Mouse (Mus musculus) forebrain, embryonic 12.5 days (tissue): ENCODE measurements around the gene Ubr4. TPM values are rescaled to one million over a fixed set of nuclear protein-coding genes. Genes with fewer than 3 reads are reported as not detected.

ENCODE experiments used
- ATAC-seq: fragments of 200-750 bp; cut with Nextera tagmentation; 2 replicates; pipeline ENCODE4 v1.8.0; 2017; ENCODE audit warnings: moderate TSS enrichment; ENCODE audit not compliant: low FRiP score
- H3K27ac ChIP-seq: fragments of 300-500 bp; sonication (generic); 2 replicates; pipeline ENCODE4 v1.5.1; 2016; ENCODE audit warnings: mild to moderate bottlenecking
- H3K27me3 ChIP-seq: fragments of 300-500 bp; sonication (generic); 2 replicates; pipeline ENCODE4 v1.6.1; 2016; ENCODE audit warnings: mild to moderate bottlenecking
- H3K36me3 ChIP-seq: fragments of 300-500 bp; sonication (generic); replicated peaks from 2 replicates; pipeline ENCODE4 v1.6.1; 2016; ENCODE audit warnings: mild to moderate bottlenecking
- H3K4me1 ChIP-seq: fragments of 300-500 bp; sonication (generic); 2 replicates; pipeline ENCODE4 v1.6.1; 2016
- H3K4me2 ChIP-seq: fragments of 300-500 bp; sonication (generic); 2 replicates; pipeline ENCODE4 v1.6.1; 2016; ENCODE audit warnings: mild to moderate bottlenecking, moderate library complexity
- H3K4me3 ChIP-seq: fragments of 300-500 bp; sonication (generic); replicated peaks from 2 replicates; pipeline ENCODE4 v1.5.1; 2016; ENCODE audit warnings: mild to moderate bottlenecking
- H3K9ac ChIP-seq: fragments of 300-500 bp; sonication (generic); 2 replicates; pipeline ENCODE4 v1.6.1; 2016; ENCODE audit warnings: mild to moderate bottlenecking
- H3K9me3 ChIP-seq: fragments of 300-500 bp; sonication (generic); 2 replicates; pipeline ENCODE4 v1.6.1; 2016
- WGBS: fragments of 180-500 bp; shearing (Covaris S2); methylation state at CpG from one replicate; pipeline ENCODE4 v1.1.7; 2016; 5-methylcytosine and 5-hydroxymethylcytosine counted together
- polyA plus RNA-seq: library from polyadenylated mRNA; unstranded; fragments of >200 nt; fragmentation: Nextera tagmentation; extraction: Ambion mirVana; gene quantifications from 2 replicates; pipeline ENCODE4 v1.2.1, GENCODE M21; 2016

Gene Ubr4
- 76.0 and 81.5 TPM in 2 replicates for polyA plus RNA-seq

DNA sequence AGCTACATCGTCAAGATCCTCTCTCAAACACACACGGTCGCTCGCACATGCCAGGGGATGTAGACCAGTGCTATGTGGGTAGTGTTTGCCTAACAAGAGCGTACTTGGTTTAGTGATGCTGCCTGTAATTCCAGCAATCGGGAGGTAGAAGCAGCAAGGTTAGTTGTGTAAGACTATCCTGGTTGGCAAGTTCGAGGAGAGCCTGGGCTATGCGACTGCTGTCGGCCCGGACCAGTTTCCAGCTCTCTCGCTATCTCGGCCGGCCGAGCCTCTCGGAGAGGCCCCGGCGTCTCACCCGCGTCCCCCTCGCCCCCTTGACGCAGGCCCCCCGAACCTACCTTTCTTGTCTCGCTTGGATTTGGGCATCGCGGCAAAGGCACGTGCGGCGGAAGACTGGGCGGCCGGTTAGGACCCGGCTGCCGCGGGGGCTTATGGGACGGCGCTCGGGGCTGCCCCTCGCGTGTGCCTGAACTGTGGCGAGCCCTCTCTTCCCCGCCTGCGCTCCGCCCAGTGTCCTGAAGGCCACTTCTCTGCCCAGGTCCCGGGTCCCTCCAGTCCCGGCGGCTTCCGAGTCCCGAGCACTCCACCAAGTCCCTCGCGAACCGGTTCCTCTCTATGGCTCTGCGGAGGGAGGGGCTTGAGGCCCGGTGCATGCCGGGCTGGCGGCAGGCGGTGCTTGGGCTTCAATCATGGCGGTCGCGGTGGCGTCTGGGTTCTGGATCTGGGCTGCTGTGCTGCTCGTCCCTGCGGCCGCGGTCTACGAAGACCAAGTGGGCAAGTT lies at the start of gene Ubr4, which contains the start of the genes Mrto4 and Emc1:
Gene Ubr4 (plus strand): TSS at position 679 of the 781 bp plus-strand sequence.
Gene Mrto4 (minus strand): TSS at position 646 of the 781 bp plus-strand sequence.
Gene Emc1 (plus strand): TSS at position 657 of the 781 bp plus-strand sequence.
- peaks cover 25% of the 10 kb centered on the region for H3K4me1 ChIP-seq
- peaks cover 47% of the 10 kb centered on the region for H3K36me3 ChIP-seq
- H3K4me2 ChIP-seq = peak within 1 kb of the TSS; percentile 94
- H3K27ac ChIP-seq = peak within 1 kb of the TSS; percentile 97
- peak; percentile 96 for ATAC-seq
- H3K4me3 ChIP-seq = peak within 1 kb of the TSS; percentile 86
- under 1% methylated on average over 64 of the region's 64 CpGs for WGBS
- H3K27me3 ChIP-seq = no peaks in the 10 kb centered on the region
- H3K9me3 ChIP-seq = no peaks in the 10 kb centered on the region
- H3K9ac ChIP-seq = peak within 1 kb of the TSS; percentile 79

- peaks cover 18% of the 10 kb centered on the region for H3K36me3 ChIP-seq
- H3K4me3 ChIP-seq = no peak overlapping the region
- no peak overlapping the region for H3K4me2 ChIP-seq
- H3K9ac ChIP-seq = no peak overlapping the region
- no peak for ATAC-seq
- 94% methylated on average over 3 of the region's 3 CpGs for WGBS
- H3K9me3 ChIP-seq = no peaks in the 10 kb centered on the region
- peaks cover 12% of the 10 kb centered on the region for H3K4me1 ChIP-seq
- 0 out of 2 replicates have a peak, but pooled peaks cover 5% of the 10 kb centered on the region for H3K27me3 ChIP-seq
- no peak overlapping the region for H3K27ac ChIP-seq
Observed at GRCm38 (mm10) chr4:139305521-139305920, 46.9 kb upstream of the Ubr4 start.

- 90% methylated on average over 5 of the region's 5 CpGs for WGBS
- no peak for ATAC-seq
Observed at GRCm38 (mm10) chr4:139307916-139308315, 44.5 kb upstream of the Ubr4 start.

GRCm38 (mm10) chr4:139309651-139310050 lies 42.8 kb upstream of the Ubr4 start:
- ATAC-seq = no peak

More at GRCm38 (mm10) chr4:139307916-139308315, 44.5 kb upstream of the Ubr4 start:
- Histone ChIP-seq H3K4me2 (no peak overlapping the region), H3K27me3 (peaks cover 5% of the 10 kb centered on the region; the same call in 1 of the 2 replicates), H3K4me1 (peaks cover 26% of the 10 kb centered on the region), H3K27ac (no peak overlapping the region), H3K4me3 (no peak overlapping the region), H3K36me3 (peaks cover 3% of the 10 kb centered on the region), H3K9ac (no peak overlapping the region), H3K9me3 (no peaks in the 10 kb centered on the region)

GRCm38 (mm10) chr4:139310171-139310898 lies 42.1 kb upstream of the Ubr4 start, which contains the start of the genes Pqlc2 and Akr7a5:
Gene Pqlc2 (minus strand): TSS chr4:139310708.
Gene Akr7a5 (plus strand): TSS chr4:139310744.
- peaks cover 5% of the 10 kb centered on the region; the same call in 1 of the 2 replicates for H3K27me3 ChIP-seq
- peaks cover 26% of the 10 kb centered on the region for H3K4me1 ChIP-seq
- peak; percentile 92 for ATAC-seq
- peak within 1 kb of the TSS; percentile 86 for H3K4me3 ChIP-seq
- WGBS = under 1% methylated on average over 63 of the region's 63 CpGs
- H3K9me3 ChIP-seq = no peaks in the 10 kb centered on the region
- H3K4me2 ChIP-seq = peak within 1 kb of the TSS; percentile 97
- H3K9ac ChIP-seq = peak within 1 kb of the TSS; percentile 91
- H3K27ac ChIP-seq = peak within 1 kb of the TSS; percentile 69; the same call in 1 of the 2 replicates
- H3K36me3 ChIP-seq = peaks cover 18% of the 10 kb centered on the region

More at GRCm38 (mm10) chr4:139309651-139310050, 42.8 kb upstream of the Ubr4 start:
- H3K36me3 ChIP-seq = peaks cover 11% of the 10 kb centered on the region
- peaks cover 5% of the 10 kb centered on the region; the same call in 1 of the 2 replicates for H3K27me3 ChIP-seq
- H3K9ac ChIP-seq = peak overlapping the region; percentile 91
- H3K27ac ChIP-seq = no peak overlapping the region; the same call in 1 of the 2 replicates
- peaks cover 26% of the 10 kb centered on the region for H3K4me1 ChIP-seq
- 17% methylated on average over 6 of the region's 6 CpGs for WGBS
- peak overlapping the region; percentile 86 for H3K4me3 ChIP-seq
- H3K4me2 ChIP-seq = peak overlapping the region; percentile 97
- no peaks in the 10 kb centered on the region for H3K9me3 ChIP-seq

DNA sequence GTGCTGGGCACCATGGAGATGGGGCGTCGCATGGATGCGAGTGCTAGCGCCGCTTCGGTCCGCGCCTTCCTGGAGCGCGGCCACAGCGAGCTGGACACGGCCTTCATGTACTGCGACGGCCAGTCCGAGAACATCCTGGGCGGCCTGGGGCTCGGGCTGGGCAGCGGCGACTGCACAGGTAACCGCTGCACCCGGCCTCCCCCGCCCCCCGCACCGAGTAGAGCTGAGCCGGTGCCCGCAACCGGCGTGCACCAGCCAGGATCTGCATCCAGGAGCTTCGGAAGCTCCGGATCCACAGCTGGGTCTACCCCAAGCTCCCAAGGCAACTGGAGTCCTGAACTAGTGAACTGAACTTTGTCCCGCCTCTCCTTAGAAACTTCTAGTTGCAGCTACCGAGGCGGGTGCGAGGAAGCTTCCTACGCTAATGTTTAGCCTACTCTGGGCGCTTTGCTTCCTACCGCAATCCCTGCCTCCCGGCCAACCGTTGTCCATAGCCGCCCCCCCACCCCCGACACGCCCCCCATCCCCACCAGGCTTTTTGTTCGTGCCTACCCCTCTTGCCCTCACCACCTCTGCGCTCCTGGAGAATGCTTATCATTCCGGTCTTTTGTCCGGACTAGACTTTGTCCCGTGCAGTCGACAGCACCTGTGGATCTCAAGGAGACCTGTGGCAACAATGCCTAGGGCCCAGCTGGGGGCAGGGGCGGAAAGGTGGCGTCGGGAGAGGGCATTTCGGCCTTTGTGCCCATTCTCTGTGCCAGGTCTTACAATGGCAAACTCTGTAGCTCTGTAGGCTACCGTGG lies 41.3 kb upstream of the Ubr4 start:
- ATAC-seq = peak; percentile 79
- H3K9me3 ChIP-seq = no peaks in the 10 kb centered on the region
- H3K9ac ChIP-seq = peak overlapping the region; percentile 91
- peak overlapping the region; percentile 97 for H3K4me2 ChIP-seq
- H3K36me3 ChIP-seq = peaks cover 22% of the 10 kb centered on the region
- WGBS = under 1% methylated on average over 53 of the region's 53 CpGs
- H3K27ac ChIP-seq = peak overlapping the region; percentile 69; the same call in 1 of the 2 replicates
- peak overlapping the region; percentile 86 for H3K4me3 ChIP-seq
- peaks cover 26% of the 10 kb centered on the region for H3K4me1 ChIP-seq
- peaks cover 5% of the 10 kb centered on the region; the same call in 1 of the 2 replicates for H3K27me3 ChIP-seq

DNA sequence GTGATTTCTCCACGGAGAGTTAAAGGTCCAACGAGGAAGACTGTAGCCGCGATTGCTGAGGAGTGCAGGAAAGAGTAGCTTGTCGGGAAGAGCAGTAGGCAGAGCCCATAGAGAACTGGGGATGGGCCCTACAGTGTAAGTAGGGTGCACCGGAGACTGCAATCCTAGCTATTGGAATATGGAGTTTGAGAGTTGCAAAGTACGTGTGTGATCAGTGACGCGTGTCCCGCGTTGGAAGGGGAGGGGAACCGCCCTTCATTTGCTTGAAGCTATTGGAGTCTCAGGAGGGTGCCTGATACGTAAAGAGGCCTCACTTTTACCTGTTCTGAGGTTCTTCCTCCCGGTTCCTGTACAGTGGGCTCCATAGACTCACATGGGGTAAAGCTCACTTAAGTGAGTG lies 40.7 kb upstream of the Ubr4 start:
- Histone ChIP-seq H3K4me1 (peaks cover 26% of the 10 kb centered on the region), H3K9me3 (no peaks in the 10 kb centered on the region), H3K27me3 (peaks cover 5% of the 10 kb centered on the region; the same call in 1 of the 2 replicates), H3K36me3 (peaks cover 22% of the 10 kb centered on the region), H3K27ac (no peak overlapping the region), H3K4me2 (peak overlapping the region; percentile 97), H3K4me3 (peak overlapping the region; percentile 86), H3K9ac (peak overlapping the region; percentile 91)
- 24% methylated on average over 14 of the region's 14 CpGs for WGBS
- no peak for ATAC-seq

DNA sequence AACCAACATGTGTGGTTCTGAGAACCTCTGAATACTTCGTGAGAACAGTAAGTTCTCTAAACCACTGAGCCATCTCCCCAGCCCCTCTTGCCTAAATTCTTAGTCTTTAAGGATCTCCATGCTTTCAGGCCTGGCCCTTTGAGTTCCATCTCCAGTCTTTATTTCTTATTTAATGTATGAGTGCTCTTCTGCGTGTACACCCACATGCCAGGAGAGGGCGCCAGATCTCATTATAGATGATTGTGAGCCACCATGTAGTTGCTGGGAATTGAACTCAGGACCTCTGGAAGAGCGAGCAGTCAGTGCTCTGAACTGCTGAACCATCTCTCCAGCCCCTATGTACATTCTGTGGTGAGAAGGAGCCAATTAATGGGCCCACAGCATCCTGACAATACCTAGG lies 39.8 kb upstream of the Ubr4 start:
- peaks cover 5% of the 10 kb centered on the region; the same call in 1 of the 2 replicates for H3K27me3 ChIP-seq
- H3K4me3 ChIP-seq = no peak overlapping the region
- H3K36me3 ChIP-seq = peaks cover 31% of the 10 kb centered on the region
- WGBS = 61% methylated on average over 4 of the region's 4 CpGs
- no peak overlapping the region for H3K27ac ChIP-seq
- no peak for ATAC-seq
- H3K9me3 ChIP-seq = no peaks in the 10 kb centered on the region
- peaks cover 26% of the 10 kb centered on the region for H3K4me1 ChIP-seq
- H3K9ac ChIP-seq = no peak overlapping the region
- no peak overlapping the region for H3K4me2 ChIP-seq

- Histone ChIP-seq H3K27me3 (no peaks in the 10 kb centered on the region), H3K4me3 (no peak overlapping the region), H3K36me3 (peaks cover 50% of the 10 kb centered on the region), H3K4me1 (no peaks in the 10 kb centered on the region), H3K9ac (no peak overlapping the region), H3K4me2 (no peak overlapping the region), H3K9me3 (no peaks in the 10 kb centered on the region), H3K27ac (no peak overlapping the region)
- no peak for ATAC-seq
- 92% methylated on average over 11 of the region's 11 CpGs for WGBS
Observed at GRCm38 (mm10) chr4:139318449-139318848, 34.0 kb upstream of the Ubr4 start.

DNA sequence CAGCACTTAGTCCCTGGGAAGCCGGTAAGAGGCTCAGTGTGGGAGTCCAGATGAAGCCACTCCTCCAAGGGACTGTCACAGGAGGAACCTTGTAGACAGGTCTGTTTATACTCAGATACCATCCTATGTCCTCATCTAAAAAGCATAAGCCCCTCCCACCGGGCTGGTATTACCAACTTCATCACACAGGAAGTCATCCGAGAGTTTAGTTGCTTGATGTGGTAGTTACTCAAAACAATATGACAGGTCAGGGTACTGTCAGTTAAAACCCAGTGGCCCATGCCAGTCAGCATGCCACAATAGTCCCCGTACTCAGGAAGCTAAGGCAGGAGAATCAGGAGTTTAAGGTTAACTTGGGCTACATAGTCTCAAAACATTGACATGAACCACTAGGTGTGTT lies 32.7 kb upstream of the Ubr4 start:
- Histone ChIP-seq H3K27me3 (no peaks in the 10 kb centered on the region), H3K36me3 (peaks cover 41% of the 10 kb centered on the region), H3K4me2 (no peak overlapping the region), H3K27ac (no peak overlapping the region), H3K4me1 (no peaks in the 10 kb centered on the region), H3K9me3 (no peaks in the 10 kb centered on the region), H3K4me3 (no peak overlapping the region), H3K9ac (no peak overlapping the region)
- no peak for ATAC-seq
- WGBS = 96% methylated on average over 4 of the region's 4 CpGs

DNA sequence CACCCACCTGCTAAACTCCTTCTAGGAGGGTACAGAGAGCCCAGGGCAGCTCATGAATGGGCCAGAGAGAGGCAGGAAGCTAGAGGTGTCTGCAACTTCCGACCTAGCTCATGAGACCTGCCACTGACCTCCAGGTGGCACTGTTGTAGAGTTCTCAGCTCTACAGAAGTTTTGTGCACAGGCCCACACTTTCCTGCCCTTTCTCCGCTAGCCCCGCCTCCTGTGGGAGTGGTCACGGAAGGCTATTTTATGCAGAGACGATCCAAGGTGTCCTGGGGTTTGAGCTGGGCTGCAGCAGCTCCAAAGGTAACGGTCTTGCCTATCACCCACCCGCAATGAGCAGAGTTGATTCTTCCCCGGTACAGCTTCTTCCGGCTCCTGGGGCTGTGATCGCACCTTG lies 21.8 kb upstream of the Ubr4 start:
- Histone ChIP-seq H3K36me3 (no peaks in the 10 kb centered on the region), H3K4me2 (peak overlapping the region; percentile 44), H3K9me3 (no peaks in the 10 kb centered on the region), H3K27me3 (peaks cover 6% of the 10 kb centered on the region; the same call in 1 of the 2 replicates), H3K4me1 (0 out of 2 replicates have a peak, but pooled peaks cover 5% of the 10 kb centered on the region), H3K9ac (no peak overlapping the region), H3K4me3 (peak overlapping the region; percentile 19), H3K27ac (no peak overlapping the region)
- no peak for ATAC-seq
- WGBS = 10% methylated on average over 10 of the region's 10 CpGs
